Mouse (Mus musculus) fibroblast of lung, adult 2 months (primary cell): Measurements from ENCODE around the gene Olfr866.

Source experiments
- DNase-seq: peaks from one replicate; pipeline ENCODE4 v3.0.0-alpha.2; 2011; ENCODE audit warnings: low read depth

The Olfr866 gene

GRCm38 (mm10) chr9:20027935-20028334 lies at the start of gene Olfr866:
Olfr866 (minus strand) TSS chr9:20028035.
- DNase-seq: no peak

GRCm38 (mm10) chr9:20073523-20074177 lies 45.8 kb upstream of the Olfr866 start:
- no peak for DNase-seq

GRCm38 (mm10) chr9:20071291-20071690 lies 43.5 kb upstream of the Olfr866 start:
- no peak for DNase-seq

GRCm38 (mm10) chr9:20070236-20070635 lies 42.4 kb upstream of the Olfr866 start:
- no peak for DNase-seq

- DNase-seq: no peak
Measured at GRCm38 (mm10) chr9:20057462-20057861, 29.6 kb upstream of the Olfr866 start, which contains the start of gene Olfr867. Olfr867 (minus strand) TSS chr9:20057562.

GRCm38 (mm10) chr9:20047964-20048363 lies 20.1 kb upstream of the Olfr866 start:
- no peak for DNase-seq
